ENCODE assay signal across 21 mouse cellular contexts in the genomic region with DNA sequence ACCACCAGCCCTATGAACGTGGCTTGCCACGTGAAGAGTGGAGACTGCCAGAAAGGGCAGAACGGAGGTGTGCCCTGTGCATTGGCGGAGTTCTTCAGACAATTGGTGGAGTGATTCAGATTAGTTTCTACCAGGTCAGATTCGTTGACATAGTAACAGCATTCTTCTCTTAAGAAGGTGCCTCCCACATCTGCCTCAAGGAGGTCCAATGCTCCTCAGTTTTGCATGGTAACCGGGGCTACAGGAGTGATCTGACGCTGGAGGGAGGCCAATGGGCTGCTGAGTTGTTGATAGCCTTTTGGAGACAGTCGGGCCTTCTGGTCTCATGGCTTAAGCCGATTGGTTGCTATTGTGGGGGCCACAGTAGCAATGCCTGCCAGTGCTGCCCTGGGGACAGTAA. TPM values are rescaled to one million over a fixed set of nuclear protein-coding genes. Genes with fewer than 3 reads are reported as not detected.
A peak's percentile ranks its signal among the peaks of the same experiment; 100 is the strongest.
DNase-seq lines count a peak whose midpoint lies in the region; ATAC-seq and TF ChIP-seq lines count a peak whose summit lies in the region.
"Had no signal": no experiment of that assay in that cellular context is flagged by ENCODE, and none has a peak within 500 bp of the region (broad histone marks: within the 10 kb centered on the region; RNA-seq: fewer than 3 reads in every experiment).

No protein-coding gene starts in this region.

- no peak for TF ChIP-seq CTCF in kidney, postnatal 0 days (IDR thresholded peaks at IDR 0.05; ENCODE audit: low read depth)
- TF ChIP-seq CTCF in lung, postnatal 0 days (IDR thresholded peaks at IDR 0.05) = no peak

- no peaks in the 10 kb centered on the region for H3K9me3 ChIP-seq in heart, embryonic 11.5 days (replicated peaks; ENCODE audit: control insufficient read depth, low read length)
- H3K9me3 ChIP-seq in kidney, postnatal 0 days (replicated peaks; ENCODE audit: low read length) = no peaks in the 10 kb centered on the region
- no peaks in the 10 kb centered on the region for H3K9me3 ChIP-seq in lung, postnatal 0 days (ENCODE audit: low read length)
- H3K9me3 ChIP-seq: intestine, embryonic 15.5 days; liver, embryonic 12.5 days had no signal

- H3K4me2 ChIP-seq in heart, embryonic 11.5 days = no peak overlapping the region
- H3K4me2 ChIP-seq in kidney, postnatal 0 days (ENCODE audit: low read length) = no peak overlapping the region
- H3K4me2 ChIP-seq in lung, postnatal 0 days (replicated peaks; ENCODE audit: low read depth, low read length) = no peak overlapping the region
- H3K4me2 ChIP-seq: intestine, embryonic 15.5 days; liver, embryonic 12.5 days had no signal

- H3K27me3 ChIP-seq in heart, embryonic 11.5 days (ENCODE audit: control insufficient read depth, insufficient read depth, low read length) = no peaks in the 10 kb centered on the region
- no peaks in the 10 kb centered on the region for H3K27me3 ChIP-seq in kidney, postnatal 0 days (ENCODE audit: insufficient read depth, low read length)
- no peaks in the 10 kb centered on the region for H3K27me3 ChIP-seq in lung, postnatal 0 days (replicated peaks; ENCODE audit: insufficient read depth, low read length)
- H3K27me3 ChIP-seq: intestine, embryonic 15.5 days; liver, embryonic 12.5 days had no signal

- WGBS in heart, embryonic 11.5 days (ENCODE audit: insufficient replicate concordance) = 46% methylated on average over 9 of the region's 9 CpGs
- 44% methylated on average over 9 of the region's 9 CpGs for WGBS in kidney, postnatal 0 days
- WGBS in lung, postnatal 0 days = 43% methylated on average over 9 of the region's 9 CpGs

- no peak for ATAC-seq in heart, embryonic 11.5 days (replicated peaks; ENCODE audit: insufficient number of reproducible peaks, low FRiP score, low TSS enrichment)
- ATAC-seq in kidney, postnatal 0 days (replicated peaks; ENCODE audit: low FRiP score, low read depth) = no peak
- peak; percentile 81 for ATAC-seq in lung, postnatal 0 days
- ATAC-seq: activated CD4-positive, CD25-positive, alpha-beta regulatory T cell, adult 4 months; intestine, embryonic 15.5 days; liver, embryonic 12.5 days had no signal

- H3K4me1 ChIP-seq in heart, embryonic 11.5 days (ENCODE audit: control insufficient read depth, insufficient read depth, low read length) = no peaks in the 10 kb centered on the region
- H3K4me1 ChIP-seq in kidney, postnatal 0 days (replicated peaks; ENCODE audit: insufficient read depth, low read length) = no peaks in the 10 kb centered on the region
- no peaks in the 10 kb centered on the region for H3K4me1 ChIP-seq in lung, postnatal 0 days (ENCODE audit: insufficient read depth, low read depth, low read length)
- H3K4me1 ChIP-seq: intestine, embryonic 15.5 days; liver, embryonic 12.5 days had no signal

- no peak overlapping the region for H3K27ac ChIP-seq in heart, embryonic 11.5 days (ENCODE audit: low read depth, low read length)
- H3K27ac ChIP-seq in kidney, postnatal 0 days = no peak overlapping the region
- H3K27ac ChIP-seq in lung, postnatal 0 days (ENCODE audit: low read length) = no peak overlapping the region
- H3K27ac ChIP-seq: heart, adult 2 months; intestine, embryonic 15.5 days; liver, embryonic 12.5 days had no signal

- TF ChIP-seq EP300 in lung, postnatal 0 days (IDR thresholded peaks at IDR 0.05) = no peak

- H3K9ac ChIP-seq in heart, embryonic 11.5 days (ENCODE audit: low read depth, low read length) = no peak overlapping the region
- H3K9ac ChIP-seq in kidney, postnatal 0 days (ENCODE audit: low read depth, low read length) = no peak overlapping the region
- no peak overlapping the region for H3K9ac ChIP-seq in lung, postnatal 0 days (replicated peaks; ENCODE audit: low read depth)
- H3K9ac ChIP-seq: intestine, embryonic 15.5 days; liver, embryonic 12.5 days had no signal

- DNase-seq in heart, adult 18-20 months = peak; percentile 25 to 33
- DNase-seq in kidney, postnatal 0 days (ENCODE audit: low spot score) = peak; percentile 25
- DNase-seq in kidney, adult 11 months = no peak
- peak; percentile 80 for DNase-seq in R1 (ENCODE audit: low read depth, low spot score)
- peak; percentile 69 for DNase-seq in lung, postnatal 0 days (ENCODE audit: low spot score)
- no peak for DNase-seq in adrenal gland, postnatal 14 days
- DNase-seq in cerebellum, adult 9-11 months = no peak
- DNase-seq: B cell, adult 2 months; cerebellum, adult 9-10 months; embryo, embryonic 11 days; left cerebral cortex, postnatal 4 days; thymus, postnatal 14 days had no signal

- no peaks in the 10 kb centered on the region for H3K36me3 ChIP-seq in heart, embryonic 11.5 days (ENCODE audit: control insufficient read depth, insufficient read depth, low read length)
- no peaks in the 10 kb centered on the region for H3K36me3 ChIP-seq in kidney, postnatal 0 days (ENCODE audit: insufficient read depth, low read length)
- H3K36me3 ChIP-seq in lung, postnatal 0 days (ENCODE audit: insufficient read depth, low read length) = no peaks in the 10 kb centered on the region
- H3K36me3 ChIP-seq: intestine, embryonic 15.5 days; liver, embryonic 12.5 days had no signal

- no peak overlapping the region for H3K4me3 ChIP-seq in heart, embryonic 11.5 days (ENCODE audit: low read depth, low read length)
- no peak overlapping the region for H3K4me3 ChIP-seq in kidney, postnatal 0 days (replicated peaks; ENCODE audit: low read depth, low read length)
- no peak overlapping the region for H3K4me3 ChIP-seq in lung, postnatal 0 days (ENCODE audit: low read depth, low read length)
- H3K4me3 ChIP-seq: heart, adult 2 months; intestine, embryonic 15.5 days; liver, embryonic 12.5 days had no signal

RNA-seq across cellular contexts. Expression of a gene that starts 10.6 kb away (rescaled TPM):
- 1 to 10 TPM; 6.2 to 7.0 TPM for total RNA-seq in heart, adult 18-20 months (2021)
- 9.2 and 10.1 TPM in 2 replicates for polyA plus RNA-seq in heart, embryonic 11.5 days (2014; fragmentation: Nextera tagmentation; extraction: Ambion mirVana)
- 32.1 and 34.6 TPM in 2 replicates for polyA plus RNA-seq in kidney, postnatal 0 days (2015; fragmentation: Nextera tagmentation; extraction: Ambion mirVana)
- polyA plus RNA-seq in lung, postnatal 0 days (2015; fragmentation: Nextera tagmentation; extraction: Ambion mirVana) = 42.1 and 56.8 TPM in 2 replicates
- 19.6 and 34.2 TPM in 2 replicates for total RNA-seq in adrenal gland, postnatal 14 days (2021)

RNA-seq across cellular contexts. Expression of a gene that starts 37.8 kb away (rescaled TPM):
- not detected for total RNA-seq in heart, adult 18-20 months (2021)
- polyA plus RNA-seq in heart, embryonic 11.5 days (2014; fragmentation: Nextera tagmentation; extraction: Ambion mirVana) = not detected in 2 replicates
- polyA plus RNA-seq in kidney, postnatal 0 days (2015; fragmentation: Nextera tagmentation; extraction: Ambion mirVana) = 0.08 and 0.12 TPM in 2 replicates
- not detected in 2 replicates for polyA plus RNA-seq in lung, postnatal 0 days (2015; fragmentation: Nextera tagmentation; extraction: Ambion mirVana)
- total RNA-seq in adrenal gland, postnatal 14 days (2021) = not detected in 2 replicates
- total RNA-seq: layer of hippocampus, postnatal 14 days; left cerebral cortex, postnatal 4 days; megakaryocyte, adult 5-6 weeks had no signal
- polyA plus RNA-seq: activated CD4-positive, CD25-positive, alpha-beta regulatory T cell, adult 4 months; heart, adult 2 months; intestine, embryonic 15.5 days; liver, embryonic 12.5 days; small intestine, adult 2 months; stomach, embryonic 14.5 days had no signal

Comparison
In these comparisons a context has a peak if more than half of its experiments do, and no peak if none do; other contexts are left out.
1. DNase-seq: peak in heart, adult 18-20 months (2 of 2), kidney, postnatal 0 days (single experiment), R1 (single experiment) and lung, postnatal 0 days (single experiment); none in kidney, adult 11 months (single experiment), adrenal gland, postnatal 14 days (single experiment) and cerebellum, adult 9-11 months (single experiment).